Mouse (Mus musculus): ENCODE measurements around the gene Kirrel.

GRCm38 (mm10) chr3:87154398-87155287 lies 19.9 kb downstream of the Kirrel start:
- TF ChIP-seq CTCF (IDR thresholded peaks at IDR 0.05; ENCODE audit: low read depth) = no peak
- no peak for TF ChIP-seq EP300 (IDR thresholded peaks at IDR 0.05; ENCODE audit: low read depth)
